Mouse (Mus musculus): ENCODE measurements around the gene Olfr481.

DNA sequence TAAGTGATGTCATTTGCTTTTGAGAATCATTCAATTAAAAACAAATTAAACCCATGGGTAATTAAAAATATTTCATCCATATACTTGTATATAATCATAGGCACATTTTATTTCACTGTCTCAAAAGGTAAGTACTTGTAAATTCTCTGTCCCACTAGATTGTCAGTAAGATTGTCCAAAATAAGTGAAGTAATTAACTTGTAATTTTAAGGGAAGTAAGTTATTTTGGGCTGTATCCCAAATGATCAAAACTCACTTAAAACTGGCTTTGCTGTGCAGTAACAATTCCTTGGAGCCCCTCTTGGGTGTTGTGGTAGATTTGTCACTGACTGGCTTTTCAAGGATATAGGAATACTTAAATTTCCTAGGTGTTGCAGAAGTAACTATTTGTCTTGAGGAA lies at the start of gene Olfr481:
- TF ChIP-seq CTCF (IDR thresholded peaks at IDR 0.05; ENCODE audit: control insufficient read depth, insufficient read depth, insufficient read length) (no peak), MYOG (IDR thresholded peaks at IDR 0.05; ENCODE audit: control insufficient read depth, extremely low read depth, insufficient read length) (no peak)

Data from C2C12 (cell line).